Mouse (Mus musculus): Measurements from ENCODE around the gene Gm20441.
"Not testable (repeated sequence)": the region's sequence is repeated elsewhere in the genome, so short reads cannot be mapped to it uniquely, and the experiment has no call there.

Gm20441 gene

DNA sequence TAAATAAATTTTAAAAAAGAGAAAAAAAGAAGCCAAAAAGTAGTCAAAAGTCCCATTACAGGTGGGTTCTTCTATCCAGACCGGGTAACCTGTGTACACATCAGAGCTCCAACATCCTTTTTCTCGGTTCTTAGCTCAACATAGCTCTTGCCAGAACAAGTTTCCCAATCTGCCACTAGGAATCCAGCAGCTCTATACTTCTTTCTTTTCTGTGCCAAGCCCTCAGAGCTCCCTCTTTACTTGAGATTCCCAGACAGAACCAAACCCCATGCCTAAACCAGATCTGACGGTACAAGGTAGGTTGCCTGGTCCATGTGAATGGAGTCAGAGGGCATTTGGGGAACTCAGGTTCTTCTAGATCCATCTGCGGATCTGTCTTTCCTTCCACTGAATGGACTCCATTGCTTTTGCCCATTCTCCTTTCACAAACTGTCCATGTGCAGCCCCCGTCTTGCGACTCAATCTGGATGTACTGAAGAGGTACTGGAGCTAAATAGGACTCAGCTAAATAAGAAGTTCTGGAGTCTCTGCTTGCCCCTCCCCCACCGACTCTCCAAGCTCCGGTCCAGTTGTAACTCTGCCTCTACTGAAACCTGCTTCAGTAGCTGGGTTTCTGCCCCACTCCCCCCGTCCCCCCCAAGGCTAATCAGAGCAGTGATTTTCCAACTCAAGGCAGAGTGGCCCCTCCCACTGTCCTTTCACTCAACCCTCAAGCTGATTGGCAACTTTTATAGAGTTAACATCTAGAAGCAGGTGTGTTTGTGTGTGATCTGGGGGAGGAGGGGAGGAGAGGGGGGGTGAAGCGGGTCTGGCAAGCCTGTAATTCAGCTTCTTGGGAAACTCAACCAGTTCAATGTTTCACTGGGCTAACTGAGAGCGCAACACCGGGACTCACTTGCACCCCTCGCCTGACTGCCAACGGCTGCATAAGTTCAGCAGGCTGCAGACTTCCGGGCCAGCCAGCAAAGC, 1.3 kb downstream of the Gm20441 start:
- no peak for DNase-seq (ENCODE audit: low spot score in 2 of 2)

GRCm38 (mm10) chr10:75777885-75778284, 2.9 kb downstream of the Gm20441 start:
- DNase-seq (ENCODE audit: low spot score in 2 of 2), result no peak

- no peak for DNase-seq (ENCODE audit: low spot score in 2 of 2)
These were observed 4.2 kb downstream of the Gm20441 start for GRCm38 (mm10) chr10:75776562-75776961.

- DNase-seq (ENCODE audit: low spot score in 2 of 2), result no peak
These were observed 6.2 kb downstream of the Gm20441 start for GRCm38 (mm10) chr10:75774587-75774986.

DNA sequence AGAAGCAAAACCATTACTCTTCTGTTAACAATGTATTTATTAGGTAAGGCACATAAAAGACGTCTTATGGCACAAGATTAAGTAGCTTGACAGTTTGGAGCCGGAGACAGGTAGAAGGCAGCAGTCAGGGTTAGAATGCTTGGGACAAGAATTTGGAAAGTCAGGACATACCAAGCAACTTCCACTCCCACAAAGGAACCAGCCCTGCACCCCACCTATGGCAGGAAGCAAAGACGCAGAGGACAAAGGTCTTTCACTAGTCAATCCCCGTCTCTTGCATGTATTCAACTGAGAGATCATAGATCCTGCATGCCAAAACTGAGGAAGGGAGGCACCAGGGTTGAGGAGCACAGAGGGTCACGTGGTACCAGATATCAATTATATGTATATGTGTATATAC, 6.7 kb downstream of the Gm20441 start:
- DNase-seq (ENCODE audit: low spot score in 2 of 2), result no peak

DNA sequence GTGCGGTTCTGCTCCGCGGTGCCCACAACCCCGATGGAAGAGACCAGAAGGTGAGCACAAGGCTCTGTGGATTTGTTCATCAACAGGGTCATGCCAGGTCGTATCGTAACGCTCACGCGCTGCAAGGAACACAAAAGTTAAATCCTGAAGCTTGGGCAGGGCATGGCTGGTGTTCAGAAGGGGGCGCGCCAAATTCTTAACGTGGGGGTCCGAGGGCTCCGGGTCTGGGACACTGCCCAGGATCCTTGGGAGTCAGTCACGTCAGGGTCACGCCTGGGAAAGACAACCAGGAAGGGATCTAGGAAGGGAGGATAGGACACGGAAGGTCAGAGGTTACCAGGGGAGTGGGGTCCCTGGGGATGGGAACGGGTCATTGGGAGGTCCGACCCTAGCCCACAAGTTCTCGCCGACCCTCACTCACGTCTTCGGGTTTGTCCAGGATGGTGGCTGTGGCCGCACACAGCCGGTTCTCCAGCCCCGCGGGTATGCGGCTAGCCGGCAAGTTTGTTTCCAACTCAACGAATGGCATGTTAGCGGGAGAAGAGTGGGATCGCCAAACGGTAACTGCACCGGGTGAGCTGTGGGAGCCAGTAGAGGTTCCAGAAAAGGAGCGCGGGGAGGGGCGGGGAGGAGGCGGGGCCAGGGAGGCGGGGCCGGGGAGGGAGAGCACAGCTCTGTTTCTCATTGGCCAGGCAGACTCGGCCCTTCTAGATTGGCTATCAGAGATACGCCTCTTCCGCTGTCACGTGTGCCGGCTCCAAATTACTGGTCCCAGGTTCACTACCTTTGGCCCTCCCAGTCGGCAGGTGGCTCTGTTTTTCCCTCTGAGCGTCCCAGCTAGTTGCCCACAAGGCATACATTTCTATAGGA, 7.7 kb downstream of the Gm20441 start, which contains the start of gene Ddt:
TSS of gene Ddt (minus strand) at position 620 of the 870 bp plus-strand sequence.
- peak; percentile 88 to 91 for DNase-seq (ENCODE audit: low spot score in 2 of 2)

GRCm38 (mm10) chr10:75767756-75768155, 13.0 kb downstream of the Gm20441 start:
- not testable (repeated sequence) for DNase-seq (ENCODE audit: low spot score in 2 of 2)

DNA sequence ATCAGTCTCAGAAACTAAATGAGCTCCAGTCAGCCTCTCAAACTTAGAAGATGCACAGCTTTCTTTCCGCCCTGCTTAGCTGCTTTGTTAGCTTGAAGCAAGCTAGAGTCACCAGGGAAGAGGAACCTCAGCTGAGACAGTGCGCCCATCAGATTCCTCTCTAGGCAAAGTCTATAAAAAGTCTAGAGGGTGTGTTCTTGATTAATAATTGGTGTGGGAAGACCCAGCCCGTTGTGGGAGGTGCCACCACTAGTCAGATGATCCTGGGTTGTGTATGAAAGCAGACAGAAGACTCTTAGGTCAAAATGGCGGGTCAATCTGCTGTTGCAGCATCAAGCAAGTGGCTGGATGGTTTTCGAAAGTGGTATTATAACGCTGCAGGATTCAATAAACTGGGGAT, 13.9 kb downstream of the Gm20441 start:
- DNase-seq (ENCODE audit: low spot score in 2 of 2), result no peak

GRCm38 (mm10) chr10:75764519-75765473, 16.0 kb downstream of the Gm20441 start:
- DNase-seq (ENCODE audit: low spot score in 2 of 2), result peak; percentile 59 to 74

- DNase-seq (ENCODE audit: low spot score in 2 of 2), result peak; percentile 97 to 98
These were observed 16.9 kb downstream of the Gm20441 start, which contains the start of gene Cabin1 for GRCm38 (mm10) chr10:75763682-75764518. TSS of gene Cabin1 (minus strand) at chr10:75764341.

GRCm38 (mm10) chr10:75762413-75762812, 18.3 kb downstream of the Gm20441 start:
- DNase-seq (ENCODE audit: low spot score in 2 of 2), result peak in 1 of 2 experiments; percentile 31

DNA sequence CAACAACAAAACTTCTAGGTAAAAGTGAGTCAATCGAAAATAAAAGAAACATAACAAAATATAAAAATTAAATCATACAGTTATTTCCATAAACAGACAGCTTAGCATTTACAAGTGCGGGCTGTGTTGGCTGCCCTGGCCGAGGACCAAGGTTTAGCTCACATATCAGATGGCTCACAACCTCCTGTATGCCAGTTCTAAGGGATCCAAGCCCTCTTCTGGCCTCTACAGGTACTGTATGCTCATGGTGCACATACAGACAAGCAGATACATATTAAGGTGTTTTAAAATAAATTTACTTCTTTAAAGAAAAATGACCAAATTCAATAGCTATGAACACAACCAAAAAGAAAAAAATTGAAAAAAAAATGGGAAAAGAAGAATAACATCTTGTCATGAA, 20.4 kb downstream of the Gm20441 start:
- DNase-seq (ENCODE audit: low spot score in 2 of 2), result no peak

DNA sequence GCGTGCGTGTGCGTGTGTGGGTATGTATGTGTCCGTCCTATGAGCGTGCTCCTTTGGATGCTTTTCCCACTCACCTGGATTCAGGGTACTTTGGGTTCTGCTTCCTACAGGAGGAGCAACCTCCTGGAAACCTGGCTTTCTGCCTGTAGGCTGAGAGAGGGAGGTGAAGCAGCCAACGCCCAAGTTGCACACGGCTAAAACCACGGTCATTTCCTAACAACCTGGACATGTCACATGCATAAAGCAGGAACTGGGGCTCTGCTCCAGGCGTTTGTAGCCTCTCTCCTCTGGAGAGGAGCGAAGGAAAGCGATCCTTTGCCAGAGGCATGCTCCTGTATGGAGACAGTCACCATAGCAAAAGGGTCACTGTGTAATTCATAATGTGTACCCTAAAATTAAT, 24.0 kb downstream of the Gm20441 start:
- no peak for DNase-seq (ENCODE audit: low spot score in 2 of 2)

DNA sequence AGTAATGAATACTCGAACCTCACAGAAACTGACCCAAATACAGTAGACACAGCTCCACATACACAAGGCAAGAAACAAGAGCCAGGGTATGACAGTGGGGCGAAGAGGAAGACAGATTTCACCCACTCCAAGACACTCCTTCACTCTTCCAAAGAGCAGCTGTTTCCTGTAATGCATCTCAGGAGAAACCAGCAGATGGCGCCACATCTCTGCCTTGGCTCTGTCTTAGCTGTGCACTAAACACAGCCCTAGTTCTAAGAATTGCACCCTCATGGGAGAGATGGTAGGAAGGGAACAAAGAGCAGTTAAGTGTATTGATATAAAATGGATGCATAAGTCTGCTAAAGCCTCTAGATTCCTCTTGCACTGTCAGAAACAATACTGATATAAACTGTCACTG, 36.7 kb downstream of the Gm20441 start:
- DNase-seq (ENCODE audit: low spot score in 2 of 2), result peak; percentile 53 to 62

DNA sequence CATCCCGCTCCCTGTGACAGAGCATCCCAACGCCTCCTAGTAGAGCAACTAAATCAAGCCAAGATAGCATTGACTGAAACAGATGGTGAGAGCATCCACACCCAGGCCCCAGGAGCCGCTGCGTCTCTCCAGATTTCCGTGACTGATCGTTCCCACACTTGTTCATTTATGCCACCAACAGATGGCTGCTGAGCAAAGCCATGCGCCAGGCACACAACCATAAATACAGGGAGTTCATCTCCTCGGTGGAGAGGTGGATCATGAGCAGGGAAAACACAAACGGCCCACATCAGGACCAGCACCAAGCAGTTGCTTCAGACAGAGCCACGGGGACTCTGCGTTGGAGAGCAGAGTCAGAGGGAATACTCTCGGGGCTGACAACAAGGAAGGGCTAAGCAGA, 37.4 kb downstream of the Gm20441 start:
- DNase-seq (ENCODE audit: low spot score in 2 of 2), result no peak

DNA sequence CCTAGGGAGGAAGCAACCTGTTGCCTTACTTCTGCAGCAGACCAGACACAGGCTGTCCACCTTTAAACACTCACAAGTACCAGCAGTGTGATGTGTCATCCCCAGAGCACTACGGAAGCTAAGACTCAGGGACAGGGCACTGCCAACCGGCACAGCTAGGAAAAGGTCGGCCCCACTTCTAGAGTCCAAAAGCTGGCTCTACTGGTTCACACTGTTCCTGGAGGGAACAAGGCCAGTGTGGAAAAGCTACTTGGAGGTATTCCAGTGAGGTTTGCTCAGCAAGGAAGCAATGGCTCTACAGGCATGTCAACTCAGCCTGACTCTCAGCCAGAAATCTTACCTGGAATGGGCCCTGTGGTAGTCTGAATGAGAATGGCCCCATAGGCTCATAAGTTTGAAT, 39.9 kb downstream of the Gm20441 start:
- DNase-seq (ENCODE audit: low spot score in 2 of 2), result no peak

GRCm38 (mm10) chr10:75725449-75725848, 55.3 kb downstream of the Gm20441 start:
- DNase-seq (ENCODE audit: low spot score in 2 of 2), result no peak
